In genomic region chr16:89570516-89570915, GRCm38 (mm10) we compare ENCODE assay signal across 14 mouse cellular contexts. TPM values are rescaled to one million over a fixed set of nuclear protein-coding genes. Genes with fewer than 3 reads are reported as not detected.
DNase-seq lines count a peak whose midpoint lies in the region; ATAC-seq lines count a peak whose summit lies in the region.
"Had no signal": no experiment of that assay in that cellular context is flagged by ENCODE, and none has a peak within 500 bp of the region (broad histone marks: within the 10 kb centered on the region; RNA-seq: fewer than 3 reads in every experiment).

No protein-coding gene starts in this region.

- no peaks in the 10 kb centered on the region for H3K4me1 ChIP-seq in liver, embryonic 11.5 days (replicated peaks; ENCODE audit: control insufficient read depth, insufficient read depth, low read length)

- no peaks in the 10 kb centered on the region for H3K9me3 ChIP-seq in liver, embryonic 11.5 days (ENCODE audit: control insufficient read depth, low read length)

- H3K27me3 ChIP-seq in liver, embryonic 11.5 days (replicated peaks; ENCODE audit: control insufficient read depth, insufficient read depth, low read length): no peaks in the 10 kb centered on the region

- H3K36me3 ChIP-seq in liver, embryonic 11.5 days (ENCODE audit: control insufficient read depth, insufficient read depth, low read length): no peaks in the 10 kb centered on the region

- no peak overlapping the region for H3K27ac ChIP-seq in liver, embryonic 11.5 days (ENCODE audit: low read depth, low read length)
- H3K27ac ChIP-seq: kidney, postnatal 0 days; liver, embryonic 14.5 days had no signal

- no peak overlapping the region for H3K9ac ChIP-seq in liver, embryonic 11.5 days (ENCODE audit: low read depth, low read length)
- H3K9ac ChIP-seq: liver, embryonic 14.5 days had no signal

- H3K4me2 ChIP-seq in liver, embryonic 11.5 days: no peak overlapping the region

- no peak for ATAC-seq in liver, embryonic 11.5 days (replicated peaks; ENCODE audit: low FRiP score)

- WGBS in liver, embryonic 11.5 days: 89% methylated on average over 9 of the region's 9 CpGs

- intact Hi-C loops in gastrocnemius, postnatal 14 days (cut with DNase I; ENCODE audit: low total_unique reads): no loop called here

- DNase-seq in gastrocnemius, adult 18-20 months (ENCODE audit: low spot score): peak; percentile 8
- DNase-seq in gastrocnemius, postnatal 14 days: no peak
- DNase-seq in cerebellum, adult 11 months: peak; percentile 68
- peak; percentile 98 for DNase-seq in gonadal fat pad, adult 2 months (ENCODE audit: low read depth)
- peak; percentile 23 to 65 for DNase-seq in left cerebral cortex, adult 9 months (ENCODE audit: low spot score in 2 of 2)
- DNase-seq in liver, embryonic 11.5 days (ENCODE audit: low spot score): no peak
- no peak for DNase-seq in adrenal gland, postnatal 36 days
- DNase-seq in heart, adult 9 months (ENCODE audit: low spot score in 2 of 2): no peak

- H3K4me3 ChIP-seq in liver, embryonic 11.5 days (ENCODE audit: low read depth, low read length): no peak overlapping the region

RNA-seq across cellular contexts. Expression of gene Krtap11-1, which starts 0.5 kb away (rescaled TPM):
- not detected for total RNA-seq in gastrocnemius, adult 18-20 months (2021)
- total RNA-seq in gastrocnemius, postnatal 14 days (2021): not detected
- 0.16 and 0.32 TPM in 2 replicates for polyA plus RNA-seq in gonadal fat pad, adult 2 months (2012; rRNA removed)
- not detected in 2 replicates for polyA plus RNA-seq in liver, embryonic 11.5 days (2014; fragmentation: Nextera tagmentation; extraction: Ambion mirVana)
- not detected for total RNA-seq in adrenal gland, postnatal 36 days (2021)
- total RNA-seq: adrenal gland, adult 18-20 months; hematopoietic stem cell, adult 5-6 weeks; megakaryocyte progenitor cell, adult 5-6 weeks had no signal
- polyA plus RNA-seq: kidney, postnatal 0 days; liver, embryonic 14.5 days; neural tube, embryonic 11.5 days had no signal

Comparison
In these comparisons a context has a peak if more than half of its experiments do, and no peak if none do; other contexts are left out.
1. DNase-seq: peak in gastrocnemius, adult 18-20 months (single experiment), cerebellum, adult 11 months (single experiment), gonadal fat pad, adult 2 months (single experiment) and left cerebral cortex, adult 9 months (2 of 2); none in gastrocnemius, postnatal 14 days (single experiment), liver, embryonic 11.5 days (single experiment), adrenal gland, postnatal 36 days (0 of 2) and heart, adult 9 months (0 of 2).